In the genomic region with DNA sequence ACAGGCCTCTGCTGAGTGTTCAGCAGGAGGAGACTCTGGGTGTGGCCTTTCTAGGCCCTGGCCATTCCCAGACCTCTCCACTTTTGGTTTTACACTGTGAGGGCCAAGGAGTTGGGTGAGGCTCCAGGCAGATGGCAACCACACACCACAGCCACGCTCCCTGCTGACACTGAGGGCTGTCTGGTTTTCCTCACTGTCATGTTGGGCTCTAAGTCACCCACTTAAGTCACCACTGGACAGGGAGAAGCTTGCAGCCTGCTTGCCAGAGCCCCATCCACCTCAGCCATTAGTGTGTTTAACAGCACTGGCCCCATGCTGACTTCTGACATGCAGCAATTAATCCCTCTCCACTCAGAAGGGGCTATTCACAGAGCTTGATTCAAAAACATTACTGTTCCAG, we compare ENCODE assay signal across 14 mouse cellular contexts.
DNase-seq lines count a peak whose midpoint lies in the region; ATAC-seq lines count a peak whose summit lies in the region.
"Had no signal": no experiment of that assay in that cellular context is flagged by ENCODE, and none has a peak within 500 bp of the region (broad histone marks: within the 10 kb centered on the region; RNA-seq: fewer than 3 reads in every experiment).

No protein-coding gene starts in this region.

- 38% methylated on average over 1 of the region's 1 CpGs for WGBS in heart, embryonic 10.5 days
- WGBS in limb, embryonic 11.5 days, result 4% methylated on average over 1 of the region's 1 CpGs
- 83% methylated on average over 1 of the region's 1 CpGs for WGBS in forebrain, embryonic 15.5 days

- peak overlapping the region; percentile 8; the same call in 1 of the 2 replicates for H3K9ac ChIP-seq in limb, embryonic 11.5 days (ENCODE audit: low read length)
- H3K9ac ChIP-seq in forebrain, embryonic 15.5 days (replicated peaks), result no peak overlapping the region
- H3K9ac ChIP-seq: forebrain, embryonic 12.5 days; hindbrain, embryonic 12.5 days had no signal

- no peaks in the 10 kb centered on the region for H3K36me3 ChIP-seq in heart, embryonic 10.5 days
- H3K36me3 ChIP-seq in limb, embryonic 11.5 days (ENCODE audit: control insufficient read depth, insufficient read depth, low read length), result no peaks in the 10 kb centered on the region
- no peaks in the 10 kb centered on the region for H3K36me3 ChIP-seq in forebrain, embryonic 15.5 days
- H3K36me3 ChIP-seq: forebrain, embryonic 12.5 days; hindbrain, embryonic 12.5 days had no signal

- no peaks in the 10 kb centered on the region for H3K9me3 ChIP-seq in heart, embryonic 10.5 days
- no peaks in the 10 kb centered on the region for H3K9me3 ChIP-seq in limb, embryonic 11.5 days (ENCODE audit: control insufficient read depth, low read length)
- no peaks in the 10 kb centered on the region for H3K9me3 ChIP-seq in forebrain, embryonic 15.5 days
- H3K9me3 ChIP-seq: forebrain, embryonic 12.5 days; hindbrain, embryonic 12.5 days had no signal

- peak; percentile 7 for DNase-seq in adrenal gland, adult 2 months
- no peak for DNase-seq in adrenal gland, adult 18-20 months (ENCODE audit: low spot score in 2 of 2)
- DNase-seq in embryo, embryonic 10 days (ENCODE audit: low spot score), result peak; percentile 49
- peak; percentile 90 for DNase-seq in heart, embryonic 10.5 days (ENCODE audit: low spot score)
- peak; percentile 61 for DNase-seq in limb, embryonic 11.5 days (ENCODE audit: low spot score)
- DNase-seq in right cerebral cortex, adult 2 months (ENCODE audit: low spot score in 2 of 2), result no peak
- DNase-seq in frontal cortex, postnatal 25 days (ENCODE audit: low spot score in 2 of 2), result no peak
- DNase-seq: cerebellum, postnatal 14 days; kidney, postnatal 4 days; liver; lung, postnatal 14 days had no signal

- H3K4me1 ChIP-seq in heart, embryonic 10.5 days, result peaks cover 11% of the 10 kb centered on the region; the same call in 1 of the 2 replicates
- peaks cover 8% of the 10 kb centered on the region for H3K4me1 ChIP-seq in limb, embryonic 11.5 days (ENCODE audit: control insufficient read depth, insufficient read depth, low read length)
- H3K4me1 ChIP-seq in forebrain, embryonic 15.5 days, result no peaks in the 10 kb centered on the region
- H3K4me1 ChIP-seq: forebrain, embryonic 12.5 days; hindbrain, embryonic 12.5 days had no signal

- H3K27me3 ChIP-seq in heart, embryonic 10.5 days (ENCODE audit: insufficient read depth, poor library complexity, severe bottlenecking), result no peaks in the 10 kb centered on the region
- no peaks in the 10 kb centered on the region for H3K27me3 ChIP-seq in limb, embryonic 11.5 days (ENCODE audit: control insufficient read depth, insufficient read depth, low read length)
- no peaks in the 10 kb centered on the region for H3K27me3 ChIP-seq in forebrain, embryonic 15.5 days
- H3K27me3 ChIP-seq: forebrain, embryonic 12.5 days; hindbrain, embryonic 12.5 days had no signal

- H3K27ac ChIP-seq in heart, embryonic 10.5 days, result peak overlapping the region; percentile 17
- peak overlapping the region; percentile 31 for H3K27ac ChIP-seq in limb, embryonic 11.5 days (replicated peaks; ENCODE audit: low read depth, low read length)
- H3K27ac ChIP-seq in forebrain, embryonic 15.5 days (replicated peaks), result no peak overlapping the region
- H3K27ac ChIP-seq: forebrain, embryonic 12.5 days; hindbrain, embryonic 12.5 days had no signal

- H3K4me3 ChIP-seq in heart, embryonic 10.5 days, result no peak overlapping the region
- H3K4me3 ChIP-seq in limb, embryonic 11.5 days (ENCODE audit: low read depth, low read length), result no peak overlapping the region
- no peak overlapping the region for H3K4me3 ChIP-seq in forebrain, embryonic 15.5 days
- H3K4me3 ChIP-seq: forebrain, embryonic 12.5 days; hindbrain, embryonic 12.5 days had no signal

- no peak overlapping the region for H3K4me2 ChIP-seq in limb, embryonic 11.5 days (ENCODE audit: low read depth, severe bottlenecking)
- H3K4me2 ChIP-seq in forebrain, embryonic 15.5 days (replicated peaks), result no peak overlapping the region
- H3K4me2 ChIP-seq: forebrain, embryonic 12.5 days; hindbrain, embryonic 12.5 days had no signal

- ATAC-seq in limb, embryonic 11.5 days (ENCODE audit: insufficient number of reproducible peaks, low FRiP score, low TSS enrichment, low read depth), result peak; percentile 82
- ATAC-seq in forebrain, embryonic 15.5 days (replicated peaks), result no peak

Comparison
In these comparisons a context has a peak if more than half of its experiments do, and no peak if none do; other contexts are left out.
1. DNase-seq: peak in adrenal gland, adult 2 months (single experiment), embryo, embryonic 10 days (single experiment), heart, embryonic 10.5 days (single experiment) and limb, embryonic 11.5 days (single experiment); none in adrenal gland, adult 18-20 months (0 of 2), right cerebral cortex, adult 2 months (0 of 2) and frontal cortex, postnatal 25 days (0 of 2).